Mouse (Mus musculus) urinary bladder, adult 2 months (tissue): ENCODE measurements around the gene Ech1. TPM values are rescaled to one million over a fixed set of nuclear protein-coding genes. Genes with fewer than 3 reads are reported as not detected.
A peak's percentile ranks its signal among the peaks of the same experiment; 100 is the strongest.

Source experiments
- DNase-seq: peaks from one replicate; pipeline ENCODE4 v3.0.0; 2022; ENCODE audit warnings: low spot score
- polyA plus RNA-seq: library from polyadenylated mRNA; depleted of rRNA; stranded (reverse); fragments of >200 nt; gene quantifications from 2 replicates; pipeline ENCODE4 v1.2.3, GENCODE M21; 2012; rRNA removed

The Ech1 gene
- polyA plus RNA-seq, 1 experiment = 303 TPM

DNA sequence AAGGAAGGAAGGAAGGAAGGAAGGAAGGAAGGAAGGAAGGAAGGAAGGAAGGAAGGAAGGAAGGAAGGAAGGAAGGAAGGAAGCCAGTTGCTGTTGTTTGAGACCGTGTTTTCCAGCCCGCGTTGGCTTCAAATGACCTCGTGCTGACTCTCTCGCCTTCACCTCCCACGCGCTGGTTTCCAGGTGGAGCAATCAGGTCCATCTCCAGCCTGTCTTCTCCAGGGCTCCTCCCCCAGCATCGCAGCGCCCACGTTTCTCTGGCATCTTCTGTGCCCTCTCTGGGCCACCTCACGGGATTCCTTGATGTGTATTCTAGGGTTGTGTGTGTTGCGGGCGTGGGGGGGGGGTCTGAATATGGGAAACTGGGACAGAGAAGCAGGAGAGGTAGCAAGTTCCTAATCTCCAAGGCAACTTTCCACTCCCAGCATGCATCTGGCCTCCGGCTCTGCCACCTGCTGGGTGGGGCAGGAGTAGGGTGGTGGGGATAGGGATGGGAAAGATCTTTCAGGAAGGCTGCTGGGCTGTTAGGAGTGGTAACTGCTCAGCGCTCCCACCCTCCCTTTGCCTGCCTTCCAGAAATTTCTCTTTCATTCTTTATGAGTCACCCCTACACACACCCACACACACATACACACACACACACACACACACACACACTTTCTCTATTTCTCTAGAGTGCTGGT, 37.9 kb downstream of the Ech1 start:
- DNase-seq = no peak

DNA sequence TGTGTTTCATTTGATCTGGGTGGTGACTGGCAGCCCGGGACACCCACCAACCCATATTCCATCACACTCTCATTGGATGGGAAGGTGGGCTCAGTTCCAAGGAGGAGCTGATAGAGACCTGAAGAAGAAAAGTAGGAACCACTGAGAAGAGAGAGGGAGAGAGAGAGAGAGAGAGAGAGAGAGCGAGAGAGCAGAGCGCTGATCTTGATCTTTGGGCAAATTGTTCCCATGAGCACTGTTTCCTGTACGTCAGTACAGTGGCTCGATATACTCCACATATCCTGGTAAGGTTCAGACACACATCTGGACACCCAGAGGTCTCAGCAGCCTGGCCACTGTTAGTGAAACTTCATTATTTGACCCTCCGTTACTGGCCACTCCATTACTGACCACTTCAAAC, 38.5 kb downstream of the Ech1 start, which contains the start of gene Lgals7:
Lgals7 (plus strand) TSS at position 314 of the 400 bp plus-strand sequence.
- DNase-seq = no peak

DNA sequence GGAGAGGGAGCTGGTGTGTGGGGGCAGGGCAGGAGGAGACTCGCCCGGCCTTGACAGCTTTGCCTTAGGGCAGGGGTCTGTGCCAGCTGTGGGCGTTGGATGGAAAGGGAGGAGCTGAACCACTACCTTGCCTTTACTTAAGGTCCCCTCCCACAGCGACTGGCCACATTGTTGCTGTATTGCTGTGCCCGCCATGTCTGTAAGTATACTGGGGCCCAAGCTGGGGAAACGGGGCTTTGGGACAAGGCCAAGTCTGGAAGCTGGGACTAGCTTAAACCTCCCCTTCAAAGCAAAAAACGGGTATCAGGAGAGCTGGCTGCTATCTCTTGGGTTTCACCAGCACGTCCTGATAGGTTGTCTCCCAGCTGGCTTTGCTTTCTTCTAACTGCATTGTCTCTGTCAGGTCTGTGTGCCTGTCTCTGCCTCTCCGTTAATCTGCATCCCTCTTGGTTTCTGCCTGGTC, 39.3 kb downstream of the Ech1 start:
- no peak for DNase-seq

DNA sequence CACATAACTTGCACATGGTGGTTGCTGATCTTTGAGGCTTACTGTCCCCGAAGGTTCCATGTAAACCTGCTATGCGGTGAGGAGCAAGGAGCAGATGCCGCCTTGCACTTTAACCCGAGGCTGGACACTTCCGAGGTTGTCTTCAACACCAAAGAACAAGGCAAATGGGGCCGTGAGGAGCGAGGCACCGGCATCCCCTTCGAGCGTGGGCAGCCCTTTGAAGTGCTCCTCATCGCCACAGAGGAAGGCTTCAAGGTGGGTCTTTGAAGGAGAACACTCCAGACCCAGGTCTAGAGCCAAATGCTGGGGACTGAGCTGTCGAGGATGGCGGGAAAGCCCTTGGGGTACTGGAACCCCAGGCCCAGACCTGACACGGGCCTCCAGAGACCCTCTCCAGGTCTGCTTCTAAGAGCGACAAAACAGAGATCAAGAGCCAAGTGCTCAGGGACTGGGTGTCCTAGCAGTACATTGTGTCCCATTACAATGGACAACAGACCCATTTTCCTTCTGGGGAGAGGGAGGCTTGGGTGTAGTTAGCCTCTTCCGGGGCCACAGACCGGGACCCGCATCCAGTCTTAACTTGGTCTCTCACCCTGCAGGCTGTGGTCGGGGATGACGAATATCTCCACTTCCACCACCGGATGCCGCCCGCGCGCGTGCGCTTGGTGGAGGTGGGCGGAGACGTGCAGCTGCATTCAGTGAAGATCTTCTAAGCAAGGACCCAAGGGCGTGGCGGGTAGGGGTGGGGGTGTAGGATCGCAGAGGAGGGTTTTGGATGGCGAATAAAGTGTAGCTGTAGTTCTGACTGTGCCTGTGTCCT, 40.7 kb downstream of the Ech1 start:
- DNase-seq = peak; percentile 60

DNA sequence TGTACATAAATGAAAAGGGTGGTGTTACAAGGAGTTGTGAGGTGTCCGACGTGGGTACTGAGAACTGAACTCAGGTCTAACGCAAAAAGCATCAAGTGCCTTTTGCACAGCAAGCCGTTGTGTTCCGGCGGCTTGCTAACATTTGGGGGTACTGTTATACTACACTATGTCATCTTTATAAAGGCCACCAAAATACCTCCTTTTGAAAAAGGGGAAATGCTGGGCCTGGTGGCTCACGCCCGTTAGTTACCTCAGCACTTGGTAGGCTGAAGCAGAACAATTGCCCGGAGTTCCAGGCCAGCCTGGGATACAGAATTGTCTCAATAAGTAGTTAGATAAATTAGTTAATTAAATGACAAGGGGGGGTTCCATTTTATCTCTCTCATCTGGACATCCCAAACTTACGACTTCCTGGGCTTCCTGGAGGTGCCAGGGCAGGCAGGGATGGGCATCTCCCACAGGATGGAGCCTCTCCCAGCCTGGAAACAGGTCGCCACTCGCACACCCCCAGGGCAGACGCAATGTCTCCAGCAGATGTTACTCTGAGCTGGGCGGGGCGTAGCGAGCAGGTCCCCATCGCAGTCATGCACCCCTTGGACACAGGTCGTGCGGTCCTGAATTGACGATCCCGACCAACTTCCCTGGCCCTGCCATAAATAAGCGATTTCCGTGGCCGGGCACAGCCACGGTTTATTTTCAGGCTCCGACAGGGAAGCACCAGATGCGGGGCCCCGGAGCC, 41.9 kb downstream of the Ech1 start:
- no peak for DNase-seq

DNA sequence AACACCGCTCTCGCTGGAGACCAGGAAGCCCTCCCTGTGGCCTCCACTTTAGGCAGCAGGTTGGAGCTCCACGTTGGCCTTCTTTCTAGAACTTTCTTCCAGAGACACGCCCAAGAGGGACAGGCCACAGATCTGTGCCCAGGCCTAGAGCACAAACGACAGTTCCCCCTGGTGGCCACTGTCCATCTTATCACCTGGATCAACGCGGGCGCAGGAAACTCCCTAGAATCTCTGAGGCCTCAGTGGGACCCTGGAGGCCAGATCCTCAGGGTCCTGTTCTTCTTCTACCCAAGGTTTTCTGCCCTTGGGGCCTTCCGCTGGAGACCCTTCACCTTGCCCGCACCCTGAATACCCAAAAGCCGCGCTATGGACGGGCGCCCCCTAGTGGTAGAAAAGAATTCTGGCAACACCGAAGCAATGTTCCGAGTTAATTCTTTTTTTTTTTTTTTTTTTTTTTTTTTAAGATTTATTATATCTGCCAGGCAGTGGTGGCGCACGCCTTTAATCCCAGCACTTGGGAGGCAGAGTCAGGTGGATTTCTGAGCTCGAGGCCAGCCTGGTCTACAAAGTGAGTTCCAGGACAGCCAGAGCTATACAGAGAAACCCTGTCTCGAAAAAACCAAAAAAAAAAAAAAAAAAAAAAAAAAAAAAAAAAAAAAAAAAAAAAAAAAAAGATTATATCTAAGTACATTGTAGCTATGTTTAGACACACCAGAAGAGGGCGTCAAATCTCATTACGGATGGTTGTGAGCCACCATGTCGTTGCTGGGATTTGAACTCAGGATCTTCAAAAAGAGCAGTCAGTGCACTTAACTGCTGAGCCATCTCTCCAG, 42.7 kb downstream of the Ech1 start:
- DNase-seq = peak; percentile 65

DNA sequence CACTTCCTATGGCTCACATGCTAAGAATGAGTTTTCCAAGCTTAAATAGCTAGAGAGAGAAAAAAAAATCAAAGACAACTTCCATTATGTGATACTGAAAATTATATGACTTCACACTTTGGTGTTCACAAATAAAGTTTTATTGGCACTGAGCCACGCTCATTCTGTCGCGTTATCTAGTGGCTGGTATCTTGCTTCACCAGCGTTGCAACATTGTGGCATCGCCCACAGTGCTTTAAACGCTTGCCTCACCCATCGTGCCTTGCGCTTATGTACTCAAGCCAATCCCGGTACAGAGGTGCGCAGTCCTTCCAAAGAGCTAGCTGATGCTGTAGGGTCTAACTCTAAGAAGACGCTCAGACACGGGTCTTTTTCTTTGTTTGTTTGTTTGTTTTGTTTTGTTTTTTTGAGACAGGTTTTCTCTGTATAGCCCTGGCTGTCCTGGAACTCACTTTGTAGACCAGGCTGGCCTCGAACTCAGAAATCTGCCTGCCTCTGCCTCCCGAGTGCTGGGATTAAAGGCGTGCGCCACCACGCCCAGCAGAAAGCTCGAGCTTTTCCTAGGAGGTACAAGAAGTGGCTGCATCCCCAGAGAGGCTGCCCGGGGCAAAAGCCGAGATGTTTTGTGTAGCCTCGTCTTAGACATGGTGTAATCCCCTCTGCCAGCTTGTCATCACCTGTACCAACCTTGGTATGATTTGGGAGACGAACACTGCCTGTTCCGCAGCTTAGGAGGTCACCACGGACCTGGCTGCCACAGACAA, 46.1 kb downstream of the Ech1 start:
- DNase-seq = no peak

DNA sequence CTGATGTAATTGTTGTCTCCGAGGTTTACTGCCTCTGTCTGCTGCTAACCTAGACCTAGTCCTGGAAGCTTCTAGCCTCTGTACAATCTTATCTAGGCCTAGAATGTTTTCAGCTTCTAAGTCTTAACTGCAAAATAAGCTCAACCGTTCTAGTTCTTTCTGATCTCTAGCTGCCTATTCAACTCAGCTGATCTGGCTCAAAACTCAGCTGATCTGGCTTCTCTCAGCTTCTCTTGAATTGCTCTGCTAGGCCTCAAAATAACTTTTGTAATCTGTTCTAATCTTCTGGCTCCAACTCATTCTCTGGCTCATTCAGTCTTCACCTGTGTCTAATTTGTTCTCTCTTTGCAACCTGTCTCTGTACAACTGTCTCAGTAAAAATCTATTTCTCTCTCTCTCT, 49.5 kb downstream of the Ech1 start:
- no peak for DNase-seq

DNA sequence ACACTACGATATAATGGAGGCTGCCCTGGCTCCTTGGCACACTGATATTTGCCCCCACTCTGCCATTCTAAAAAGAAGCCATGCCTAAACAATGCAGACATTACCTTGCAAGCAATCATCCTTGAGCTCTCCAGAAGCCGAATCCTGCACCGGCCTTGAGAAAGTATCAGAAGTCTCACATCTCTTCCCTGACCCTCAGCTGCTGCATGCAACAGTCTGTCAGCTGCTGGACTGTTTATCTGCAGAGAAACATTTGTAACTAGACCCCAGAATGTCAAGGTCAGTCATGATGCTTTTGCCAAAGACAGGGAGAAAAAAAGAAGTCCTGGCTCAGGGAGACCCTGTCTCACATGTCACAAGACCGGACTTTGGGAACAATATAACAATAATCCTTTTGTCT, 51.1 kb downstream of the Ech1 start:
- no peak for DNase-seq

DNA sequence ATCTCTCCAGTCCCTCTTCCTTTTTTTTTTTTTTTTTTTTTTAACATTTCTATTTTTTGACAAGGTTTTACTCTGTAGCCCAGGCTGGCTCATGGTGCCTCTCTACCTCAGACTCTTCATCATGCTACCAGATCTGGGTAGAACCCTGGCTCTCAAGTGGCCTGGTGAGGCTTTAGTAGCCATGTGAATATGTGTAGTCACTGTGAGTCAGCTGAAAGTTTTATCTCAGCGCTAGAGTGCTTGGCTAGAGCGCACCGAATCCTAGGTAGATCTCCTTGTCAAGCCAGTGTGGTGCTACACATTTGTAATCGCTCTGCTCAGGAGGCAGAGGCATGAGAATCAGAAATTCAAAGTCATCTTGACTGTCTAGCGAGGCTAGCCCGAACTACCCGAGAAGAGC, 52.1 kb downstream of the Ech1 start:
- DNase-seq = no peak

DNA sequence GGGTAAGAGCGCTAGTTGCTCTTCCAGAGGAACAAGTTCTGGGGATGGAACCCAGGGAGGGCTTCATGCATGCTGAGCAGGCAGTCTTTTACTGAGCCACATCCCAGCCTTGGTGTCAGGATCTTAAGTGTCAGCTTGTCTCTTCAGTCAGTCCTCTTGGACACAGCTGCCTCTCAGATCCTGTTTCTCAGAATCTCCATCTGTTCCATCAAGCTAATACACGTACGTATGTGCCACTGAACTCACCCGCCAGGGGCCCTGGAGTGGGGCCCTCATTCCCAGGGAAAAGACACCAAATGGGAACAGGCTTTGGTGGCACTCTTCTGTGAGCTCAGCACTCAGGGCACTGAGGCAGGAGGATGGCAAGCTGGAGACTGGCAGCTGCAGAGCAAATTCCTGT, 52.8 kb downstream of the Ech1 start:
- no peak for DNase-seq

DNA sequence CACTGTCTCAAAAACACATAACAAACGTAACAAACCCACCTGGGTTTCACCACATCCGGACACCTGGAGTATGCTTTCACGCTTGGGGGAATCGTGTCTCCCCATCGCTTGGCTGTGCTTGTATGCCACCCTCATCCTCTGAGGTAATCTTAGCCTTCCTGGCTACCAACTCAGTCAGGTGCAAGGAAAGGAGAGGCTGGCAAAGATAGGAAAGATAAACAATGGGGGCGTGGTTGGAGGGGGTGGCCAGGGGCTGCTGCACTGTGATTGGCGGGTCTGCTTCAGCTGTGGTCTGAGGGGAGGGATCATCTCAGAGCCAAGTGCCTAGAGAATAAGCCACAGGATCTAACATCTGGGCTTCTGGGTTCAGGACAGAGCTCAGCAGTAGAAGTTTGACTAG, 54.6 kb downstream of the Ech1 start:
- DNase-seq = no peak

DNA sequence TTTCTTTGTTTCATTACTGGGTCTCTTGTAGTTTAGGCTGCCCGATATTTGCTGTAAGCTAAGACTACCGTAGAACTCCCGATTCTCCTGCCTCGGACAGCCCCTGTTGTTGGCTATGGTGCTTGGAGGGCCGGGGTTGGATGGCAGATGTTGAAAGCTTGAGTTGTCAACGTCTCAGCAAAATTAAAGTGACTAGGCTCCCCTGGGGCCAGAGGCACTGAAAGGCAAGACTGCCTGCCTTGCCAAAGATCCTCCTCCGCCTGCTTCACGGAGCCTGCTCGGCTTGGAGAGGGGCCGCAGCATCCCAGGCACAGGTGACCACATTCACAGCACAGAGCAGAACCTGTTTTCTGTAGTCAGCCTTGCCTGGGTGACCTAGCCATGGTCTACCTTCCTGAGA, 55.5 kb downstream of the Ech1 start:
- no peak for DNase-seq

DNA sequence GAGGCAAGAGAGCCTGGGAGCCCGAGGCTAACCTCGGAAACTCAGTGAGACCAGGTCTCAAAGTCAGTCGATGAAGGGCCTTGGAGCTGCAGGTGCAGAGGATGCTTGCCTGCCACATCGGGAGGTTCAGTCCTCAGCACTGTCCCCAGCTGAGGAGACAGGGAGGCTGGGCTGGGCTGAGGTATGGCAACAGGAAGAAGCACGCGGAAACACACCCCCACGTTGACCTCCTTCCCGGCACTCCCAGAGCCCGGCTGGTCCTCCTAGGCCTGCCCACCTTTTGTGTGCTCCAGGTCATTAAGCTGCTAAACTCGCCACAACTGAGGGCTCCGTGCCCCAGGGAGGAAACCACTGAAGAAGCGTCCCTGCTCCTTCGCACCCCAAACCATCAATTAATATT, 56.2 kb downstream of the Ech1 start, which contains the start of gene Capn12:
Capn12 (plus strand) TSS at position 224 of the 400 bp plus-strand sequence.
- no peak for DNase-seq

Other genes starting within 250 kb of the Ech1 start
- gene Samd4b, start 227.1 kb upstream of the Ech1 start, polyA plus RNA-seq = 49.9 and 54.5 TPM in 2 replicates
- gene Pak4, start 227.0 kb upstream of the Ech1 start, polyA plus RNA-seq = 24.7 and 31.3 TPM in 2 replicates
- gene Acp7, start 193.9 kb upstream of the Ech1 start, polyA plus RNA-seq = not detected in 2 replicates
- 9.4 and 12.6 TPM in 2 replicates for gene Fbxo27, start 132.4 kb upstream of the Ech1 start, polyA plus RNA-seq
- gene Fbxo17, start 108.4 kb upstream of the Ech1 start, polyA plus RNA-seq = 6.1 and 6.8 TPM in 2 replicates
- 53.5 and 59.2 TPM in 2 replicates for gene Mrps12, start 83.4 kb upstream of the Ech1 start, polyA plus RNA-seq
- 9.9 and 10.6 TPM in 2 replicates for gene Sars2, start 83.2 kb upstream of the Ech1 start, polyA plus RNA-seq
- 0.06 TPM in 1 of 2 replicates, not detected in the other for gene Ccer2, start 69.0 kb upstream of the Ech1 start, polyA plus RNA-seq
- 84.7 and 100 TPM in 2 replicates for gene Sirt2, start 58.5 kb upstream of the Ech1 start, polyA plus RNA-seq
- 16.4 and 18.6 TPM in 2 replicates for gene Nfkbib, start 57.7 kb upstream of the Ech1 start, polyA plus RNA-seq
- gene Rinl, start 36.2 kb upstream of the Ech1 start, polyA plus RNA-seq = 2.6 and 4.1 TPM in 2 replicates
- 325 and 346 TPM in 2 replicates for gene Hnrnpl, start 16.7 kb upstream of the Ech1 start, polyA plus RNA-seq
- 29.4 and 39.9 TPM in 2 replicates for gene Lgals4, start 8.6 kb downstream of the Ech1 start, polyA plus RNA-seq
- gene Lgals7, start 38.6 kb downstream of the Ech1 start, polyA plus RNA-seq = 1.3 and 3.6 TPM in 2 replicates
- 0.66 and 0.73 TPM in 2 replicates for gene Capn12, start 56.2 kb downstream of the Ech1 start, polyA plus RNA-seq
- 285 and 345 TPM in 2 replicates for gene Actn4, start 137.1 kb downstream of the Ech1 start, polyA plus RNA-seq
- gene Eif3k, start 156.6 kb downstream of the Ech1 start, polyA plus RNA-seq = 368 and 380 TPM in 2 replicates
- gene Map4k1, start 156.8 kb downstream of the Ech1 start, polyA plus RNA-seq = 3.6 and 3.8 TPM in 2 replicates